Mouse (Mus musculus) hindbrain, postnatal 0 days (tissue): ENCODE results near the gene Elane. TPM values are rescaled to one million over a fixed set of nuclear protein-coding genes. Genes with fewer than 3 reads are reported as not detected.
"Not testable (repeated sequence)": the region's sequence is repeated elsewhere in the genome, so short reads cannot be mapped to it uniquely, and the experiment has no call there.

Experiments
- ATAC-seq: fragments of 200-750 bp; cut with Nextera tagmentation; 2 replicates; pipeline ENCODE4 v1.8.0; 2017; ENCODE audit warnings: mild to moderate bottlenecking, moderate TSS enrichment, moderate library complexity
- DNase-seq: peaks from one replicate; pipeline ENCODE4 v3.0.0-alpha.2; 2015; ENCODE audit warnings: low spot score
- H3K27ac ChIP-seq: fragments of 300-500 bp; sonication (generic); 2 replicates; pipeline ENCODE4 v1.5.1; 2014; ENCODE audit warnings: mild to moderate bottlenecking
- H3K27me3 ChIP-seq: fragments of 300-500 bp; sonication (generic); 2 replicates; pipeline ENCODE4 v1.6.1; 2014; ENCODE audit warnings: low read length, mixed read lengths; ENCODE audit not compliant: insufficient read depth
- H3K36me3 ChIP-seq: fragments of 300-500 bp; sonication (generic); 2 replicates; pipeline ENCODE4 v1.6.1; 2014; ENCODE audit warnings: low read length, mixed read lengths; ENCODE audit not compliant: insufficient read depth
- H3K4me1 ChIP-seq: fragments of 300-500 bp; sonication (generic); 2 replicates; pipeline ENCODE4 v1.6.1; 2014; ENCODE audit warnings: antibody characterized with exemption, low read length, mixed read lengths; ENCODE audit not compliant: insufficient read depth
- H3K4me2 ChIP-seq: fragments of 300-500 bp; sonication (generic); 2 replicates; pipeline ENCODE4 v1.6.1; 2014; ENCODE audit warnings: low read depth, mild to moderate bottlenecking, low read length, moderate library complexity, mixed read lengths
- H3K4me3 ChIP-seq: fragments of 300-500 bp; sonication (generic); 2 replicates; pipeline ENCODE4 v1.5.1; 2014; ENCODE audit warnings: low read length
- H3K9ac ChIP-seq: fragments of 300-500 bp; sonication (generic); replicated peaks from 2 replicates; pipeline ENCODE4 v1.6.1; 2014; ENCODE audit warnings: mild to moderate bottlenecking, low read length, moderate library complexity, mixed read lengths
- H3K9me3 ChIP-seq: fragments of 300-500 bp; sonication (generic); 2 replicates; pipeline ENCODE4 v1.6.1; 2016; ENCODE audit warnings: low read length, mixed read lengths
- CTCF ChIP-seq: IDR thresholded peaks from 2 replicates; pipeline ENCODE4 v1.5.1; 2016; ENCODE audit warnings: antibody characterized with exemption, control low read depth, low read depth
- WGBS: fragments of 180-500 bp; shearing (Covaris S2); extraction: QIAGEN DNeasy Blood & Tissue Kit; methylation state at CpG from one replicate; pipeline ENCODE4 v1.1.7; 2014; 5-methylcytosine and 5-hydroxymethylcytosine counted together
- polyA plus RNA-seq: library from polyadenylated mRNA; unstranded; fragments of >200 nt; fragmentation: Nextera tagmentation; extraction: Ambion mirVana; gene quantifications from 2 replicates; pipeline ENCODE4 v1.2.1, GENCODE M21; 2015
- total RNA-seq: library from RNA; depleted of rRNA; stranded (reverse); fragments of >200 nt; gene quantifications from 2 replicates; pipeline ENCODE4 v1.2.3, GENCODE M21; 2014

The Elane gene
- total and polyA plus RNA-seq, 2 experiments from 2014 or later, result not detected

DNA sequence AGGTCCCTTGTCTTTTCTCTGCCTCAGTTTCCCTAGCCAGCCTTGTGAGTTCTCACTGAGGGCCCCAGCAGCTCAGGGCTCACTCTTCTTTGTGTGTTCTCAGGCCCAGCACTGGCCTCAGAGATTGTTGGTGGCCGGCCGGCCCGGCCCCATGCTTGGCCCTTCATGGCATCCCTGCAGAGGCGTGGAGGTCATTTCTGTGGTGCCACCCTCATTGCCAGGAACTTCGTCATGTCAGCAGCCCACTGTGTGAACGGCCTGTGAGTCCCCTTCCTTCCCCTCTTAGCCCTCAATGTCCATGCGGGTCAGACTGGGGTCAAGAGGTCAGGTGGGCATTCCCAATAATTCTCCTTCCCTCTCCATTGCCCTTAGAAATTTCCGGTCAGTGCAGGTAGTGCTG is 564 bp downstream of the Elane start:
- 0 out of 2 replicates have a peak, but pooled peaks cover 5% of the 10 kb centered on the region for H3K27me3 ChIP-seq
- ATAC-seq (no peak), DNase-seq (no peak)
- H3K9me3 ChIP-seq, result no peaks in the 10 kb centered on the region
- 86% methylated on average over 8 of the region's 8 CpGs for WGBS
- no peak overlapping the region for H3K27ac ChIP-seq
- no peak overlapping the region for H3K4me3 ChIP-seq
- H3K4me1 ChIP-seq, result no peaks in the 10 kb centered on the region
- no peak overlapping the region for H3K4me2 ChIP-seq
- no peaks in the 10 kb centered on the region for H3K36me3 ChIP-seq
- H3K9ac ChIP-seq, result no peak overlapping the region
- TF ChIP-seq CTCF, result no peak

DNA sequence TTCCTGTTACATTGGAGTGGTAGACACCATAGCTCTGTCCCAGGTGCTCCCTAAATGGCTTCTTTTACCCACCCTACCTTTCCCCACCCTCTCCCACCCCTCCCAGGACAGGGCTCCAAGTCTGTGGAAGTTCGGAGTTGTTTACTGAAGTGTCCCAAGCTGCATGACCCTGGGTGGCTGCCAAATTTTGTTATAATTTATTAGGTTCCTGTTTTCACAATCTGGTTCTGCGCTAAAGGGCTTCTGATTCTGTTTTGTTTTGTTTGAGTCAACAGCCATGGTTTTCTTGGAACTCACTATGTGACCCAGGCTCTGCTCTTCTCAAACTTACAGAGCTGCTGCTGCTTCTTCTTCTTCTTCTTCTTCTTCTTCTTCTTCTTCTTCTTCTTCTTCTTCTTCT is 3.3 kb downstream of the Elane start:
- no peak overlapping the region for H3K4me3 ChIP-seq
- no peak for DNase-seq
- no peaks in the 10 kb centered on the region for H3K9me3 ChIP-seq
- H3K9ac ChIP-seq, result no peak overlapping the region
- no peaks in the 10 kb centered on the region for H3K27me3 ChIP-seq
- H3K4me2 ChIP-seq, result no peak overlapping the region
- WGBS, result 78% methylated on average over 2 of the region's 2 CpGs
- no peak for ATAC-seq
- H3K4me1 ChIP-seq, result no peaks in the 10 kb centered on the region
- no peak overlapping the region for H3K27ac ChIP-seq
- no peaks in the 10 kb centered on the region for H3K36me3 ChIP-seq
- no peak for TF ChIP-seq CTCF

DNA sequence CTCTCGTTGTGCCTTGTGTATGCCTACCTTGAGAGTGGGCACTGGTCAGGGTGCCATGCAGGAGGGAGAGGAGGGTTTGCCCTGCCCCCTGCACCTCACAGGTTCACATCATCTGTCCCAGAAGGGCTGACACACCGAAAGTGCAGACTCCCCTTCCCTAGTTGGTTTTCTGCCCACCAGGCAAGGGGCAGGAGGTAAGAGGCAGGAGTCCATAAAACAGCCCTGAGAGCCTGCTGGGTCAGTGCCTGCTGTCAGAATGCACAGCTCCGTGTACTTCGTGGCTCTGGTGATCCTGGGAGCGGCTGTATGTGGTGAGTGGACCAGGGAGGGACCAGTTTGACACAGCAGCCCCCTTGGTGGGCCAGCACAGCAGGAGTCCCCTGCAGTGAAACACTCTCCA is 4.6 kb downstream of the Elane start, which contains the start of gene Cfd:
Cfd (plus strand) TSS at position 184 of the 400 bp plus-strand sequence.
- TF ChIP-seq CTCF, result no peak
- Histone ChIP-seq H3K4me2 (no peak within 1 kb of the TSS), H3K9me3 (no peaks in the 10 kb centered on the region), H3K27me3 (no peaks in the 10 kb centered on the region), H3K27ac (no peak within 1 kb of the TSS), H3K4me1 (no peaks in the 10 kb centered on the region), H3K9ac (no peak within 1 kb of the TSS), H3K36me3 (peaks cover 6% of the 10 kb centered on the region; the same call in 1 of the 2 replicates), H3K4me3 (no peak within 1 kb of the TSS)
- 46% methylated on average over 5 of the region's 5 CpGs for WGBS
- ATAC-seq, result no peak
- DNase-seq, result no peak

DNA sequence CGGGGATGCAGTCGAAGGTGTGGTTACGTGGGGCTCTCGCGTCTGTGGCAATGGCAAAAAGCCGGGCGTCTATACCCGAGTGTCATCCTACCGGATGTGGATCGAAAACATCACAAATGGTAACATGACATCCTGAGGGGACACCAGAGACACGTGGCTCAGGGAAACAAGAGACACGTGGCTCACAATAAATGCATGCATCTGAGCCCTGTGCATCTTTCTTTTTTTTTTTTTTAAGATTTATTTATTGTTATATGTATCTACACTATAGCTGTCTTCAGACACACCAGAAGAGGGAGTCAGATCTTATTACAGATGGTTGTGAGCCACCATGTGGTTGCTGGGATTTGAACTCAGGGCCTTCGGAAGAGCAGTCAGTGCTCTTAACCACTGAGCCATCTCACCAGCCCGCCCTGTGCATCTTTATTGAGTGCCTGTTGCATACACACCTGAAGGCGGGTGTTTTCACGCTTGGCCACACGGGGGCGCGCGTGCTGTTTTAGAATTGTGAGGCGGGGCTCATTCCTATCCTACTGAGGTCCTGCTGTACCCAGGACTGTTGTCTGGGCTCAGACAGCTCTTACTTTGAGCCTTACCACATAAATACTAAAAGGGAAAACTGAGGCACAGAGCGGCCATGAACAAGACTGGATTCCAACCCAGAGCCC is 6.5 kb downstream of the Elane start:
- 44% methylated on average over 22 of the region's 22 CpGs for WGBS

DNA sequence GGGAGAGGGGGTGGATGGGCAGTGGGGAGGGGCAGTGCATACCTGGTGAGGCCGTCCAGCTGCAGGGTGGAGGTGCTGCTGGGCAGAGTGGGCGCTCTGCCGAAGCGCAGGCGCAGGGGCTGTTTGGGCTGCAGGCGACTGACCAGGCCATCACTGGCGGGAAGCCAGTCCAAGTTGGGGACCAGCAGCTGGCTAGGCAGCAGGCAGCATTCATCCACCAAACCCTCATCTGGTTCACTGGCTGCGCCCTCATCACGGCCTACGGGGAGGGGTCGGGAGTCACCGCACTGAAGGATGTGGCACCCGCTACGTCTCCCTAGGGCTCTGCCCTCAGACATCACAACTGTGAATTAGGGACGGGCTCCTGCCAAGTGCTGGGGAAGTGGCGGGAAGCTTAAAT is 10.3 kb downstream of the Elane start:
- 72% methylated on average over 15 of the region's 16 CpGs for WGBS
- Histone ChIP-seq H3K27me3 (no peaks in the 10 kb centered on the region), H3K9me3 (no peaks in the 10 kb centered on the region), H3K4me1 (no peaks in the 10 kb centered on the region), H3K9ac (no peak overlapping the region), H3K27ac (no peak overlapping the region), H3K4me3 (no peak overlapping the region), H3K4me2 (no peak overlapping the region), H3K36me3 (peaks cover 19% of the 10 kb centered on the region; the same call in 1 of the 2 replicates)
- ATAC-seq (no peak), DNase-seq (peak; percentile 6)
- no peak for TF ChIP-seq CTCF

More for the DNA sequence above, 6.5 kb downstream of the Elane start:
- TF ChIP-seq CTCF, result peak; percentile 83
- not testable (repeated sequence) for H3K9ac ChIP-seq, H3K4me2 ChIP-seq, H3K4me3 ChIP-seq, H3K27ac ChIP-seq, H3K9me3 ChIP-seq, H3K27me3 ChIP-seq, H3K4me1 ChIP-seq
- DNase-seq, result peak; percentile 84
- peaks cover 19% of the 10 kb centered on the region; the same call in 1 of the 2 replicates for H3K36me3 ChIP-seq
- peak; percentile 67 for ATAC-seq

DNA sequence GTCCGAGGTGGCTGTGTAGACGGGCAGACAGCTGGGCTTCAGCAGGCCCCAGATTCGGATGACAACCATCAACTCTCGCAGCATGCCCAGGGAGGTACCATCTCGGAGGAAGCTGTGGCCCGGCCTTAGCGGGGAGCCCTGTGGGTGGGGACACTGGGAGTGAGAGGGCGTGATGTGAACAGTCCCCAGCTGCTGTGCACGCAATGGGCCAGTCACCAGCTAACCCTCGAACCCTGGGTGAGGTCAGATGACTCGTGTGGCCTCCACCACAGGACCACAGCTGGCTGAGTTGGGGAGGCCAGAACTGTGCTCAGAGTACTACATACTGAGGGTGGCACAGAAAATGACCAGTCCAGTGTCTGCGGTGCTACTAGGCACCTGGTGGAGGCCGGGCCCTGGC is 10.8 kb downstream of the Elane start:
- no peak overlapping the region for H3K9ac ChIP-seq
- TF ChIP-seq CTCF, result no peak
- H3K4me3 ChIP-seq, result no peak overlapping the region
- 82% methylated on average over 13 of the region's 13 CpGs for WGBS
- H3K9me3 ChIP-seq, result no peaks in the 10 kb centered on the region
- H3K4me2 ChIP-seq, result no peak overlapping the region
- DNase-seq (no peak), ATAC-seq (no peak)
- no peaks in the 10 kb centered on the region for H3K27me3 ChIP-seq
- peaks cover 19% of the 10 kb centered on the region; the same call in 1 of the 2 replicates for H3K36me3 ChIP-seq
- no peak overlapping the region for H3K27ac ChIP-seq
- no peaks in the 10 kb centered on the region for H3K4me1 ChIP-seq
